Mouse (Mus musculus): ENCODE measurements around the gene Sbno2. TPM values are rescaled to one million over a fixed set of nuclear protein-coding genes. Genes with fewer than 3 reads are reported as not detected.
"Not testable (repeated sequence)": the region's sequence is repeated elsewhere in the genome, so short reads cannot be mapped to it uniquely, and the experiment has no call there.

Sbno2 gene
- polyA plus RNA-seq, 1 experiment from 2014 or later: 13.2 TPM

- not testable (repeated sequence) for H3K27ac ChIP-seq (ENCODE audit: low read length); H3K4me1 ChIP-seq (ENCODE audit: control insufficient read depth, insufficient read depth, low read length); H3K4me2 ChIP-seq (replicated peaks; ENCODE audit: low read depth, low read length); H3K9ac ChIP-seq (replicated peaks; ENCODE audit: low read depth, low read length); H3K9me3 ChIP-seq (ENCODE audit: control insufficient read depth, low read depth, low read length); H3K27me3 ChIP-seq (ENCODE audit: control insufficient read depth, insufficient read depth, low read length); ATAC-seq (ENCODE audit: insufficient number of reproducible peaks, insufficient read depth, low FRiP score, low read depth); H3K4me3 ChIP-seq (ENCODE audit: low read depth, low read length)
- WGBS: 83% methylated on average over 8 of the region's 8 CpGs
- H3K36me3 ChIP-seq (ENCODE audit: control insufficient read depth, insufficient read depth, low read length): peaks cover 18% of the 10 kb centered on the region
Observed at GRCm38 (mm10) chr10:80041409-80042060, 63.8 kb downstream of the Sbno2 start.

GRCm38 (mm10) chr10:80039559-80039979 is 65.8 kb downstream of the Sbno2 start, which contains the start of gene Polr2e:
TSS of gene Polr2e (minus strand) at chr10:80039795.
- WGBS: 1% methylated on average over 40 of the region's 40 CpGs
- peak; percentile 97 for ATAC-seq (ENCODE audit: insufficient number of reproducible peaks, insufficient read depth, low FRiP score, low read depth)
- H3K9ac ChIP-seq (replicated peaks; ENCODE audit: low read depth, low read length): peak within 1 kb of the TSS; percentile 74
- H3K36me3 ChIP-seq (ENCODE audit: control insufficient read depth, insufficient read depth, low read length): peaks cover 37% of the 10 kb centered on the region
- H3K4me2 ChIP-seq (replicated peaks; ENCODE audit: low read depth, low read length): peak within 1 kb of the TSS; percentile 79
- peak within 1 kb of the TSS; percentile 86 for H3K4me3 ChIP-seq (ENCODE audit: low read depth, low read length)
- no peaks in the 10 kb centered on the region for H3K9me3 ChIP-seq (ENCODE audit: control insufficient read depth, low read depth, low read length)
- no peaks in the 10 kb centered on the region for H3K27me3 ChIP-seq (ENCODE audit: control insufficient read depth, insufficient read depth, low read length)
- H3K4me1 ChIP-seq (ENCODE audit: control insufficient read depth, insufficient read depth, low read length): peaks cover 9% of the 10 kb centered on the region; the same call in 1 of the 2 replicates
- 0 out of 2 replicates have a peak within 1 kb of the TSS, but pooled peaks have one; percentile 12 for H3K27ac ChIP-seq (ENCODE audit: low read length)

GRCm38 (mm10) chr10:80036832-80037231 is 68.5 kb downstream of the Sbno2 start:
- Histone ChIP-seq H3K9ac (replicated peaks; ENCODE audit: low read depth, low read length) (no peak overlapping the region), H3K4me1 (ENCODE audit: control insufficient read depth, insufficient read depth, low read length) (peaks cover 26% of the 10 kb centered on the region), H3K9me3 (ENCODE audit: control insufficient read depth, low read depth, low read length) (no peaks in the 10 kb centered on the region), H3K36me3 (ENCODE audit: control insufficient read depth, insufficient read depth, low read length) (peaks cover 38% of the 10 kb centered on the region), H3K4me3 (ENCODE audit: low read depth, low read length) (no peak overlapping the region), H3K27me3 (ENCODE audit: control insufficient read depth, insufficient read depth, low read length) (no peaks in the 10 kb centered on the region), H3K4me2 (replicated peaks; ENCODE audit: low read depth, low read length) (no peak overlapping the region), H3K27ac (ENCODE audit: low read length) (no peak overlapping the region)
- WGBS: 87% methylated on average over 13 of the region's 13 CpGs
- ATAC-seq (ENCODE audit: insufficient number of reproducible peaks, insufficient read depth, low FRiP score, low read depth): no peak

GRCm38 (mm10) chr10:80035686-80036085 is 69.7 kb downstream of the Sbno2 start:
- no peak overlapping the region for H3K4me3 ChIP-seq (ENCODE audit: low read depth, low read length)
- no peak for ATAC-seq (ENCODE audit: insufficient number of reproducible peaks, insufficient read depth, low FRiP score, low read depth)
- no peaks in the 10 kb centered on the region for H3K27me3 ChIP-seq (ENCODE audit: control insufficient read depth, insufficient read depth, low read length)
- H3K27ac ChIP-seq (ENCODE audit: low read length): no peak overlapping the region
- 86% methylated on average over 5 of the region's 5 CpGs for WGBS
- H3K4me1 ChIP-seq (ENCODE audit: control insufficient read depth, insufficient read depth, low read length): peaks cover 26% of the 10 kb centered on the region
- peaks cover 38% of the 10 kb centered on the region for H3K36me3 ChIP-seq (ENCODE audit: control insufficient read depth, insufficient read depth, low read length)
- no peak overlapping the region for H3K9ac ChIP-seq (replicated peaks; ENCODE audit: low read depth, low read length)
- no peaks in the 10 kb centered on the region for H3K9me3 ChIP-seq (ENCODE audit: control insufficient read depth, low read depth, low read length)
- no peak overlapping the region for H3K4me2 ChIP-seq (replicated peaks; ENCODE audit: low read depth, low read length)

GRCm38 (mm10) chr10:80035148-80035547 is 70.2 kb downstream of the Sbno2 start:
- no peak overlapping the region for H3K9ac ChIP-seq (replicated peaks; ENCODE audit: low read depth, low read length)
- whole genome bisulfite sequencing: 87% methylated on average over 8 of the region's 8 CpGs
- peaks cover 38% of the 10 kb centered on the region for H3K36me3 ChIP-seq (ENCODE audit: control insufficient read depth, insufficient read depth, low read length)
- no peak overlapping the region for H3K27ac ChIP-seq (ENCODE audit: low read length)
- peaks cover 26% of the 10 kb centered on the region for H3K4me1 ChIP-seq (ENCODE audit: control insufficient read depth, insufficient read depth, low read length)
- H3K4me2 ChIP-seq (replicated peaks; ENCODE audit: low read depth, low read length): no peak overlapping the region
- ATAC-seq (ENCODE audit: insufficient number of reproducible peaks, insufficient read depth, low FRiP score, low read depth): no peak
- no peaks in the 10 kb centered on the region for H3K27me3 ChIP-seq (ENCODE audit: control insufficient read depth, insufficient read depth, low read length)
- H3K9me3 ChIP-seq (ENCODE audit: control insufficient read depth, low read depth, low read length): no peaks in the 10 kb centered on the region
- no peak overlapping the region for H3K4me3 ChIP-seq (ENCODE audit: low read depth, low read length)

- WGBS: 26% methylated on average over 9 of the region's 9 CpGs
- Histone ChIP-seq H3K9me3 (ENCODE audit: control insufficient read depth, low read depth, low read length) (no peaks in the 10 kb centered on the region), H3K9ac (replicated peaks; ENCODE audit: low read depth, low read length) (no peak overlapping the region), H3K36me3 (ENCODE audit: control insufficient read depth, insufficient read depth, low read length) (peaks cover 38% of the 10 kb centered on the region), H3K4me2 (replicated peaks; ENCODE audit: low read depth, low read length) (no peak overlapping the region), H3K27ac (ENCODE audit: low read length) (peak overlapping the region; percentile 59), H3K4me1 (ENCODE audit: control insufficient read depth, insufficient read depth, low read length) (peaks cover 26% of the 10 kb centered on the region), H3K27me3 (ENCODE audit: control insufficient read depth, insufficient read depth, low read length) (no peaks in the 10 kb centered on the region), H3K4me3 (ENCODE audit: low read depth, low read length) (no peak overlapping the region)
- ATAC-seq (ENCODE audit: insufficient number of reproducible peaks, insufficient read depth, low FRiP score, low read depth): peak; percentile 19; the same call in 1 of the 2 replicates
Observed at GRCm38 (mm10) chr10:80033511-80034391, 71.6 kb downstream of the Sbno2 start.

- no peak overlapping the region for H3K4me3 ChIP-seq (ENCODE audit: low read depth, low read length)
- H3K4me1 ChIP-seq (ENCODE audit: control insufficient read depth, insufficient read depth, low read length): peaks cover 18% of the 10 kb centered on the region
- peaks cover 34% of the 10 kb centered on the region for H3K36me3 ChIP-seq (ENCODE audit: control insufficient read depth, insufficient read depth, low read length)
- no peaks in the 10 kb centered on the region for H3K27me3 ChIP-seq (ENCODE audit: control insufficient read depth, insufficient read depth, low read length)
- WGBS: 42% methylated on average over 5 of the region's 5 CpGs
- H3K9ac ChIP-seq (replicated peaks; ENCODE audit: low read depth, low read length): no peak overlapping the region
- H3K4me2 ChIP-seq (replicated peaks; ENCODE audit: low read depth, low read length): no peak overlapping the region
- no peaks in the 10 kb centered on the region for H3K9me3 ChIP-seq (ENCODE audit: control insufficient read depth, low read depth, low read length)
- H3K27ac ChIP-seq (ENCODE audit: low read length): peak overlapping the region; percentile 59; the same call in 1 of the 2 replicates
- no peak for ATAC-seq (ENCODE audit: insufficient number of reproducible peaks, insufficient read depth, low FRiP score, low read depth)
Observed at GRCm38 (mm10) chr10:80032799-80033480, 72.4 kb downstream of the Sbno2 start.

GRCm38 (mm10) chr10:80030736-80031135 is 74.6 kb downstream of the Sbno2 start:
- Histone ChIP-seq H3K9ac (replicated peaks; ENCODE audit: low read depth, low read length) (no peak overlapping the region), H3K4me2 (replicated peaks; ENCODE audit: low read depth, low read length) (no peak overlapping the region), H3K27ac (ENCODE audit: low read length) (no peak overlapping the region), H3K9me3 (ENCODE audit: control insufficient read depth, low read depth, low read length) (no peaks in the 10 kb centered on the region), H3K4me3 (ENCODE audit: low read depth, low read length) (no peak overlapping the region), H3K27me3 (ENCODE audit: control insufficient read depth, insufficient read depth, low read length) (no peaks in the 10 kb centered on the region), H3K4me1 (ENCODE audit: control insufficient read depth, insufficient read depth, low read length) (peaks cover 18% of the 10 kb centered on the region), H3K36me3 (ENCODE audit: control insufficient read depth, insufficient read depth, low read length) (peaks cover 13% of the 10 kb centered on the region; the same call in 1 of the 2 replicates)
- WGBS: 84% methylated on average over 17 of the region's 17 CpGs
- no peak for ATAC-seq (ENCODE audit: insufficient number of reproducible peaks, insufficient read depth, low FRiP score, low read depth)
